15 mouse cellular contexts compared by ENCODE assay signal in genomic region chr3:62786233-62786632, GRCm38 (mm10).
DNase-seq lines count a peak whose midpoint lies in the region; ATAC-seq and TF ChIP-seq lines count a peak whose summit lies in the region.
"Had no signal": no experiment of that assay in that cellular context is flagged by ENCODE, and none has a peak within 500 bp of the region (broad histone marks: within the 10 kb centered on the region; RNA-seq: fewer than 3 reads in every experiment).

No protein-coding gene starts in this region.

- no peak overlapping the region for H3K4me2 ChIP-seq in midbrain, embryonic 12.5 days (replicated peaks)
- H3K4me2 ChIP-seq in midbrain, embryonic 13.5 days (replicated peaks), result no peak overlapping the region
- H3K4me2 ChIP-seq in forebrain, embryonic 13.5 days, result no peak overlapping the region
- H3K4me2 ChIP-seq: embryonic facial prominence, embryonic 12.5 days; limb, embryonic 13.5 days had no signal

- 0 out of 2 replicates have a peak, but pooled peaks cover 5% of the 10 kb centered on the region for H3K9me3 ChIP-seq in midbrain, embryonic 12.5 days
- no peaks in the 10 kb centered on the region; the same call in 1 of the 2 replicates for H3K9me3 ChIP-seq in midbrain, embryonic 13.5 days
- H3K9me3 ChIP-seq in forebrain, embryonic 13.5 days (replicated peaks), result no peaks in the 10 kb centered on the region; the same call in 1 of the 2 replicates
- H3K9me3 ChIP-seq: embryonic facial prominence, embryonic 12.5 days; limb, embryonic 13.5 days had no signal

- H3K4me3 ChIP-seq in midbrain, embryonic 12.5 days, result no peak overlapping the region
- no peak overlapping the region for H3K4me3 ChIP-seq in midbrain, embryonic 13.5 days (replicated peaks)
- no peak overlapping the region for H3K4me3 ChIP-seq in forebrain, embryonic 13.5 days
- H3K4me3 ChIP-seq: embryonic facial prominence, embryonic 12.5 days; limb, embryonic 13.5 days had no signal

- no peak for TF ChIP-seq POLR2A in brain, embryonic 14.5 days (IDR thresholded peaks at IDR 0.05; ENCODE audit: borderline replicate concordance, extremely low read depth, insufficient read depth, insufficient read length, poor library complexity, severe bottlenecking)

- no peak overlapping the region for H3K27ac ChIP-seq in midbrain, embryonic 12.5 days (replicated peaks)
- H3K27ac ChIP-seq in midbrain, embryonic 13.5 days, result no peak overlapping the region
- H3K27ac ChIP-seq in forebrain, embryonic 13.5 days, result no peak overlapping the region
- H3K27ac ChIP-seq: embryonic facial prominence, embryonic 12.5 days; kidney, postnatal 0 days; limb, embryonic 13.5 days; liver, embryonic 14.5 days had no signal

- DNase-seq in brain, embryonic 14.5 days (ENCODE audit: low read depth), result peak; percentile 83
- DNase-seq in mesoderm, embryonic 11.5 days (ENCODE audit: low read depth, low spot score), result peak; percentile 8
- no peak for DNase-seq in layer of hippocampus, postnatal 25 days (ENCODE audit: extremely low spot score in 1 of 2, low spot score in 1 of 2)
- DNase-seq in gastrocnemius, adult 8-10 months (ENCODE audit: low spot score in 2 of 2), result no peak
- DNase-seq: cerebellum, postnatal 14 days; heart, adult 11 months; thymus, postnatal 36 days had no signal

- H3K4me1 ChIP-seq in midbrain, embryonic 12.5 days, result peaks cover 5% of the 10 kb centered on the region; the same call in 1 of the 2 replicates
- H3K4me1 ChIP-seq in midbrain, embryonic 13.5 days (replicated peaks), result peaks cover 6% of the 10 kb centered on the region; the same call in 1 of the 2 replicates
- 0 out of 2 replicates have a peak, but pooled peaks cover 6% of the 10 kb centered on the region for H3K4me1 ChIP-seq in forebrain, embryonic 13.5 days
- H3K4me1 ChIP-seq: embryonic facial prominence, embryonic 12.5 days; limb, embryonic 13.5 days had no signal

- no peak for TF ChIP-seq CTCF in brain, embryonic 14.5 days (IDR thresholded peaks at IDR 0.05; ENCODE audit: borderline replicate concordance, extremely low read depth, insufficient read depth, insufficient read length)

- no peaks in the 10 kb centered on the region for H3K36me3 ChIP-seq in midbrain, embryonic 12.5 days
- H3K36me3 ChIP-seq in midbrain, embryonic 13.5 days, result no peaks in the 10 kb centered on the region
- no peaks in the 10 kb centered on the region for H3K36me3 ChIP-seq in forebrain, embryonic 13.5 days (ENCODE audit: poor library complexity, severe bottlenecking)
- H3K36me3 ChIP-seq: embryonic facial prominence, embryonic 12.5 days; limb, embryonic 13.5 days had no signal

- 22% methylated on average over 2 of the region's 2 CpGs for WGBS in midbrain, embryonic 12.5 days
- WGBS in midbrain, embryonic 13.5 days, result 8% methylated on average over 2 of the region's 2 CpGs
- 4% methylated on average over 2 of the region's 2 CpGs for WGBS in forebrain, embryonic 13.5 days

- no peaks in the 10 kb centered on the region for H3K27me3 ChIP-seq in midbrain, embryonic 12.5 days
- no peaks in the 10 kb centered on the region for H3K27me3 ChIP-seq in midbrain, embryonic 13.5 days
- H3K27me3 ChIP-seq in forebrain, embryonic 13.5 days, result no peaks in the 10 kb centered on the region
- H3K27me3 ChIP-seq: embryonic facial prominence, embryonic 12.5 days; limb, embryonic 13.5 days had no signal

- peak; percentile 79 for ATAC-seq in midbrain, embryonic 12.5 days (ENCODE audit: low FRiP score, low read depth)
- no peak for ATAC-seq in midbrain, embryonic 13.5 days
- peak; percentile 81 for ATAC-seq in forebrain, embryonic 13.5 days
- ATAC-seq: intestine, postnatal 0 days had no signal

- H3K9ac ChIP-seq in midbrain, embryonic 12.5 days (replicated peaks), result no peak overlapping the region
- H3K9ac ChIP-seq in midbrain, embryonic 13.5 days (replicated peaks), result no peak overlapping the region
- H3K9ac ChIP-seq in forebrain, embryonic 13.5 days, result no peak overlapping the region
- H3K9ac ChIP-seq: embryonic facial prominence, embryonic 12.5 days; limb, embryonic 13.5 days; liver, embryonic 14.5 days had no signal

Comparison
In these comparisons a context has a peak if more than half of its experiments do, and no peak if none do; other contexts are left out.
1. DNase-seq: peak in brain, embryonic 14.5 days (single experiment) and mesoderm, embryonic 11.5 days (single experiment); none in layer of hippocampus, postnatal 25 days (0 of 2) and gastrocnemius, adult 8-10 months (0 of 2).